ENCODE assay signal across 16 mouse cellular contexts in the genomic region with DNA sequence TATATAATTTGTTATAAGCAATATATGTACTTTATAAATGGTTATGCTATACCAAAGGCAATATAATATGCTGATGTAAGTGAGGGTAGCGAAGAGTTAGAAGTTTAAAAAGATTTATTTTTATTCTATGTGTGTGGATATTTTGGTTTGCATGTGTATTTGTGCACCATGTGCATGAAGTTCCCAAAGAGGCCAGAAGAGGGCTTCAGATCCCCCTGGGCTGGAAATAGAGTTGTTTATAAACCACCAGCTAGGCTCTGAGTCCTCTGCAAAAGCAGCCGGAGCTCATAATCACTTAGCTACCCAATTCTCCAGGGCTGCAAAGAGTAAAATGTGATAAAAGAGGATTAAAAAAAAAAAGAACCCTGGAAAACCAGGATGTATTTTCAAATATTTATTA.
DNase-seq lines count a peak whose midpoint lies in the region; ATAC-seq and TF ChIP-seq lines count a peak whose summit lies in the region.
"Had no signal": no experiment of that assay in that cellular context is flagged by ENCODE, and none has a peak within 500 bp of the region (broad histone marks: within the 10 kb centered on the region; RNA-seq: fewer than 3 reads in every experiment).

No protein-coding gene starts in this region.

- H3K4me3 ChIP-seq in gastrocnemius, adult 2 months, result no peak overlapping the region
- no peak overlapping the region for H3K4me3 ChIP-seq in left cerebral cortex, adult 2 months
- H3K4me3 ChIP-seq: forebrain, embryonic 15.5 days; neural tube, embryonic 12.5 days had no signal

- ATAC-seq in Patski, result no peak
- ATAC-seq: forebrain, embryonic 15.5 days had no signal

- intact Hi-C loops in gastrocnemius, adult 2 months (cut with DNase I), result loop anchor here (2.0 to 5.0 kb wide), 2 partner anchors 908 to 991 kb away; no protein-coding TSS in a partner anchor
- intact Hi-C loops in left cerebral cortex, adult 2 months (cut with DNase I), result loop anchor here (2.0 to 10.0 kb wide), 2 partner anchors 528 to 986 kb away; partner anchors contain the start of gene Kcnj2
- intact Hi-C loops in left cerebral cortex, postnatal 10 days (cut with DNase I), result loop anchor here (2.0 to 10.0 kb wide), 3 partner anchors 528 to 988 kb away; no protein-coding TSS in a partner anchor
- intact Hi-C loops in heart, postnatal 10 days (cut with DNase I), result loop anchor here (2.0 kb wide), 1 partner anchor 986 kb away; no protein-coding TSS in a partner anchor

- in situ Hi-C loops in Patski (cut with MboI; ENCODE audit: low pct_unique_long_range_greater_than_20kb), result no loop called here

- peak; percentile 18; the same call in 1 of the 2 replicates for TF ChIP-seq CTCF in gastrocnemius, adult 2 months (IDR thresholded peaks at IDR 0.05)
- peak; percentile 26 for TF ChIP-seq CTCF in left cerebral cortex, adult 2 months (IDR thresholded peaks at IDR 0.05)
- peak; percentile 49 for TF ChIP-seq CTCF in Patski (IDR thresholded peaks at IDR 0.05)

- H3K27me3 ChIP-seq in Patski, result no peaks in the 10 kb centered on the region
- H3K27me3 ChIP-seq: forebrain, embryonic 15.5 days; neural tube, embryonic 12.5 days had no signal

- POLR2A ChIA-PET in Patski (lab: Charles Lee), result no interaction called here

- no peak for DNase-seq in gastrocnemius, adult 2 months
- no peak for DNase-seq in gastrocnemius, adult 8-10 months (ENCODE audit: low spot score in 2 of 2)
- DNase-seq in left cerebral cortex, adult 2 months (ENCODE audit: extremely low spot score in 1 of 2, low spot score in 2 of 2), result no peak
- DNase-seq in left cerebral cortex, postnatal 10 days (ENCODE audit: extremely low spot score in 1 of 2, low spot score in 2 of 2), result no peak
- peak; percentile 3 for DNase-seq in 416B (ENCODE audit: low read depth)
- no peak for DNase-seq in Patski (ENCODE audit: low read depth, low spot score)
- DNase-seq in adrenal gland, adult 8-10 months, result no peak
- no peak for DNase-seq in heart, postnatal 10 days
- DNase-seq: cerebellum, adult 2 months; gastrocnemius, postnatal 10 days; kidney, adult 11 months; kidney, postnatal 25 days; thymus, adult 18-20 months had no signal

- no peak overlapping the region for H3K27ac ChIP-seq in gastrocnemius, adult 2 months
- H3K27ac ChIP-seq in left cerebral cortex, adult 2 months, result no peak overlapping the region
- H3K27ac ChIP-seq: forebrain, embryonic 15.5 days; macrophage; neural tube, embryonic 12.5 days had no signal

- CTCF ChIA-PET in Patski (lab: Charles Lee), result interaction anchor here (0.6 to 2.8 kb wide), 5 partner anchors 9 to 528 kb away, joined by 3 to 15 read pairs (median 3); partner anchors contain the start of gene Kcnj2
